Mouse (Mus musculus) ES-Bruce4 (cell line): Measurements from ENCODE around the gene Magi1.

Experiments
- CTCF ChIP-seq: IDR thresholded peaks from one replicate; pipeline ENCODE4 v1.8.1; 2011; ENCODE audit warnings: low read depth, low read length
- EP300 ChIP-seq: IDR thresholded peaks from 2 replicates; pipeline ENCODE4 v1.6.1; 2011; ENCODE audit warnings: low read depth, low read length; ENCODE audit not compliant: insufficient read depth
- POLR2A ChIP-seq: IDR thresholded peaks from one replicate; pipeline ENCODE4 v1.8.1; 2011; ENCODE audit warnings: low read length; ENCODE audit not compliant: insufficient read depth

DNA sequence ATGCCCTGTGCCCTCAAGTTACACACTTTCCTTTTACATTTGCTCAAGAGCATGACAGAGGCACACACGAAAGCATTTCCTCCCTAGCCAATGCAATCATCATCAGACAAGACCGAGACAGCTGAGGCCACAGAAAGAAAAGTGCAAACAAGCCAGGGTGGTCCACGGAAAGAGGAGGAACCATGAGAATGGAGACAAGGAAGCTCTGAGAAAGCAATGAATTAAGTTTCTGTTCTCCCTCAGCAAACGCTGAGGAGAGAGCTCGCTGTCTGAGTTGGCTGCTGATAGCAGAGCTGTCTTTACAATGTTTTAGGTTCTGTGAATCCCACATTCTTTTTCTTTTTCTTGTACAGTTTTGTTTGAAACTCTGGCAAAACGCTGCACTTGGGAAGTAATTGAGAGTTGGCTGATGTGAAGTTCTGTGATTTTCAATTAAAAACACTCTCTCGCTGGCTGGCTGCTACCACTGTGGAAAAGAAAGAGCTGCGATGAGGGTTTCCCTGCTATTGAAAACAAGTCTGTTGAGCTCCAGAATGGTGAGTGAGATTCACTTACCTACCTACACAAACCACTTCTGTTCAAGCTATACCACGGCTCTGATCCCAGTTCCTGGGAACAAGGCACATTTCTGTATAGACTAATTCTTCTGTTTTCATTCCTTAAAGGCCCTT lies 120.3 kb downstream of the Magi1 start:
- TF ChIP-seq POLR2A (no peak), CTCF (no peak), EP300 (no peak)
